Mouse (Mus musculus): ENCODE results near the gene Gmfb. TPM values are rescaled to one million over a fixed set of nuclear protein-coding genes. Genes with fewer than 3 reads are reported as not detected.
"Not testable (repeated sequence)": the region's sequence is repeated elsewhere in the genome, so short reads cannot be mapped to it uniquely, and the experiment has no call there.

The Gmfb gene
- polyA plus RNA-seq, 1 experiment: 67.7 TPM

- 6% methylated on average over 40 of the region's 40 CpGs for WGBS
- no peak for TF ChIP-seq CTCF (IDR thresholded peaks at IDR 0.05; ENCODE audit: borderline replicate concordance, insufficient read depth, low read depth, low read length)
- DNase-seq: peak; percentile 33 to 37
- peak overlapping the region; percentile 81 for H3K4me3 ChIP-seq (replicated peaks; ENCODE audit: insufficient read depth, low read depth, low read length)
- peak overlapping the region; percentile 88 for H3K27ac ChIP-seq (ENCODE audit: insufficient read depth, low read length)
- no peaks in the 10 kb centered on the region for H3K27me3 ChIP-seq (ENCODE audit: control insufficient read depth, insufficient read depth, low read length)
- peaks cover 5% of the 10 kb centered on the region; the same call in 1 of the 2 replicates for H3K4me1 ChIP-seq (ENCODE audit: control insufficient read depth, insufficient read depth, low read length)
Observed at GRCm38 (mm10) chr14:46832354-46833272, 10.6 kb upstream of the Gmfb start.

- under 1% methylated on average over 32 of the region's 32 CpGs for WGBS
- peak; percentile 96 to 98 for DNase-seq
- Histone ChIP-seq H3K27ac (ENCODE audit: insufficient read depth, low read length) (peak within 1 kb of the TSS; percentile 88), H3K27me3 (ENCODE audit: control insufficient read depth, insufficient read depth, low read length) (no peaks in the 10 kb centered on the region), H3K4me1 (ENCODE audit: control insufficient read depth, insufficient read depth, low read length) (peaks cover 5% of the 10 kb centered on the region; the same call in 1 of the 2 replicates), H3K4me3 (replicated peaks; ENCODE audit: insufficient read depth, low read depth, low read length) (peak within 1 kb of the TSS; percentile 81)
- TF ChIP-seq POLR2A (IDR thresholded peaks at IDR 0.05; ENCODE audit: borderline replicate concordance, insufficient read depth, low read length) (peak; percentile 45; the same call in 1 of the 2 replicates), CTCF (IDR thresholded peaks at IDR 0.05; ENCODE audit: borderline replicate concordance, insufficient read depth, low read depth, low read length) (no peak)
Observed at GRCm38 (mm10) chr14:46831837-46832333, 9.8 kb upstream of the Gmfb start, which contains the start of gene Cgrrf1. TSS of gene Cgrrf1 (plus strand) at chr14:46832125.

GRCm38 (mm10) chr14:46831295-46831694 lies 9.3 kb upstream of the Gmfb start:
- 6% methylated on average over 4 of the region's 4 CpGs for WGBS
- no peak for DNase-seq
- Histone ChIP-seq H3K4me1 (ENCODE audit: control insufficient read depth, insufficient read depth, low read length) (peaks cover 5% of the 10 kb centered on the region; the same call in 1 of the 2 replicates), H3K4me3 (replicated peaks; ENCODE audit: insufficient read depth, low read depth, low read length) (peak overlapping the region; percentile 81), H3K27me3 (ENCODE audit: control insufficient read depth, insufficient read depth, low read length) (no peaks in the 10 kb centered on the region), H3K27ac (ENCODE audit: insufficient read depth, low read length) (no peak overlapping the region)
- TF ChIP-seq POLR2A (IDR thresholded peaks at IDR 0.05; ENCODE audit: borderline replicate concordance, insufficient read depth, low read length): no peak
- no peak for TF ChIP-seq CTCF (IDR thresholded peaks at IDR 0.05; ENCODE audit: borderline replicate concordance, insufficient read depth, low read depth, low read length)

GRCm38 (mm10) chr14:46827430-46827829 lies 5.4 kb upstream of the Gmfb start:
- Histone ChIP-seq H3K27ac (ENCODE audit: insufficient read depth, low read length) (no peak overlapping the region), H3K27me3 (ENCODE audit: control insufficient read depth, insufficient read depth, low read length) (no peaks in the 10 kb centered on the region), H3K4me1 (ENCODE audit: control insufficient read depth, insufficient read depth, low read length) (peaks cover 2% of the 10 kb centered on the region; the same call in 1 of the 2 replicates), H3K4me3 (replicated peaks; ENCODE audit: insufficient read depth, low read depth, low read length) (no peak overlapping the region)
- WGBS: 60% methylated on average over 1 of the region's 1 CpGs
- TF ChIP-seq POLR2A (IDR thresholded peaks at IDR 0.05; ENCODE audit: borderline replicate concordance, insufficient read depth, low read length): no peak
- no peak for TF ChIP-seq CTCF (IDR thresholded peaks at IDR 0.05; ENCODE audit: borderline replicate concordance, insufficient read depth, low read depth, low read length)
- no peak for DNase-seq

- no peaks in the 10 kb centered on the region; the same call in 1 of the 2 replicates for H3K4me1 ChIP-seq (ENCODE audit: control insufficient read depth, insufficient read depth, low read length)
- TF ChIP-seq CTCF (IDR thresholded peaks at IDR 0.05; ENCODE audit: borderline replicate concordance, insufficient read depth, low read depth, low read length): no peak
- TF ChIP-seq POLR2A (IDR thresholded peaks at IDR 0.05; ENCODE audit: borderline replicate concordance, insufficient read depth, low read length): no peak
- H3K27me3 ChIP-seq (ENCODE audit: control insufficient read depth, insufficient read depth, low read length): no peaks in the 10 kb centered on the region
- no peak overlapping the region for H3K4me3 ChIP-seq (replicated peaks; ENCODE audit: insufficient read depth, low read depth, low read length)
- 70% methylated on average over 2 of the region's 2 CpGs for WGBS
- no peak for DNase-seq
- H3K27ac ChIP-seq (ENCODE audit: insufficient read depth, low read length): no peak overlapping the region
Observed at GRCm38 (mm10) chr14:46823996-46824395, 2.0 kb upstream of the Gmfb start.

- Histone ChIP-seq H3K4me3 (replicated peaks; ENCODE audit: insufficient read depth, low read depth, low read length) (peak overlapping the region; percentile 63), H3K4me1 (ENCODE audit: control insufficient read depth, insufficient read depth, low read length) (no peaks in the 10 kb centered on the region; the same call in 1 of the 2 replicates), H3K27ac (ENCODE audit: insufficient read depth, low read length) (peak overlapping the region; percentile 68), H3K27me3 (ENCODE audit: control insufficient read depth, insufficient read depth, low read length) (no peaks in the 10 kb centered on the region)
- DNase-seq: peak; percentile 29 to 35
- WGBS: under 1% methylated on average over 11 of the region's 11 CpGs
- TF ChIP-seq CTCF (IDR thresholded peaks at IDR 0.05; ENCODE audit: borderline replicate concordance, insufficient read depth, low read depth, low read length): no peak
- TF ChIP-seq POLR2A (IDR thresholded peaks at IDR 0.05; ENCODE audit: borderline replicate concordance, insufficient read depth, low read length): no peak
Observed at GRCm38 (mm10) chr14:46821271-46821872, 670 bp downstream of the Gmfb start.

- H3K4me1 ChIP-seq (ENCODE audit: control insufficient read depth, insufficient read depth, low read length); H3K4me3 ChIP-seq (replicated peaks; ENCODE audit: insufficient read depth, low read depth, low read length); H3K27ac ChIP-seq (ENCODE audit: insufficient read depth, low read length); H3K27me3 ChIP-seq (ENCODE audit: control insufficient read depth, insufficient read depth, low read length); DNase-seq: not testable (repeated sequence)
- 90% methylated on average over 5 of the region's 6 CpGs for WGBS
Observed at GRCm38 (mm10) chr14:46819961-46820360, 2.1 kb downstream of the Gmfb start.

All from cerebellum, adult 2 months (tissue).